ENCODE assay signal across 10 mouse cellular contexts in the genomic region with DNA sequence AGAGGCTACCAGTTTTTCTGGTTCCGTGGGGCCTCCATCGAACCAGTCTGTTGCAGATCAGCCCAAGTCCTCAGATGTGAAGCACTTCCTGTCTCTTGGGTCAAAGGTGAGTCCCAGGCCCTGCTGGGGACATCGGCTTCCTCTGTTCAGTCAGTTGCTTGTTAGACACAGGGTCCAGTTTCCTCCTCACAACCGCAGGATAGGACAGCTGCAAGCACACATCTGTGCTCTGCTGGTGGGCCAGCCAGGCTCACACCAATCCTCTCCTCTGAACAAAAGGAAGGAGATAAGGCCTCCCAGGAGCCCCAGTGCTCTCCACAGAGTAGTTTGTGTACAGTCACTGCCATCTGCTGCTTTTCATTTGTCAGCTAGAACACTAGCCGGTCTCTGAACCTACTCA. TPM values are rescaled to one million over a fixed set of nuclear protein-coding genes. Genes with fewer than 3 reads are reported as not detected.
A peak's percentile ranks its signal among the peaks of the same experiment; 100 is the strongest.
DNase-seq lines count a peak whose midpoint lies in the region; ATAC-seq and TF ChIP-seq lines count a peak whose summit lies in the region.
"Had no signal": no experiment of that assay in that cellular context is flagged by ENCODE, and none has a peak within 500 bp of the region (broad histone marks: within the 10 kb centered on the region; RNA-seq: fewer than 3 reads in every experiment).

No protein-coding gene starts in this region.

- WGBS in heart, postnatal 0 days: 41% methylated on average over 5 of the region's 5 CpGs
- WGBS in heart, embryonic 12.5 days: 33% methylated on average over 5 of the region's 5 CpGs
- 56% methylated on average over 5 of the region's 5 CpGs for WGBS in limb, embryonic 13.5 days
- WGBS in forebrain, embryonic 13.5 days: 72% methylated on average over 5 of the region's 5 CpGs

- no peaks in the 10 kb centered on the region for H3K27me3 ChIP-seq in heart, postnatal 0 days (ENCODE audit: control insufficient read depth, insufficient read depth, low read length)
- H3K27me3 ChIP-seq in heart, embryonic 12.5 days (replicated peaks): no peaks in the 10 kb centered on the region
- H3K27me3 ChIP-seq in limb, embryonic 13.5 days: no peaks in the 10 kb centered on the region
- H3K27me3 ChIP-seq in forebrain, embryonic 13.5 days: no peaks in the 10 kb centered on the region
- H3K27me3 ChIP-seq: limb, embryonic 15.5 days had no signal

- H3K27ac ChIP-seq in heart, postnatal 0 days (ENCODE audit: low read depth): no peak overlapping the region; the same call in 1 of the 2 replicates
- H3K27ac ChIP-seq in heart, embryonic 12.5 days (ENCODE audit: poor library complexity, severe bottlenecking): no peak overlapping the region
- H3K27ac ChIP-seq in limb, embryonic 13.5 days: no peak overlapping the region
- no peak overlapping the region for H3K27ac ChIP-seq in forebrain, embryonic 13.5 days
- H3K27ac ChIP-seq: kidney, postnatal 0 days; limb, embryonic 15.5 days had no signal

- 0 out of 2 replicates have a peak, but pooled peaks have one; percentile 20 for ATAC-seq in heart, postnatal 0 days (ENCODE audit: insufficient read depth, low read depth)
- no peak for ATAC-seq in heart, embryonic 12.5 days (ENCODE audit: insufficient number of reproducible peaks, low FRiP score)
- ATAC-seq in limb, embryonic 13.5 days (ENCODE audit: low FRiP score, low read depth): 0 out of 2 replicates have a peak, but pooled peaks have one; percentile 44
- no peak for ATAC-seq in forebrain, embryonic 13.5 days

- TF ChIP-seq CTCF in heart, postnatal 0 days (IDR thresholded peaks at IDR 0.05; ENCODE audit: low read depth): no peak

- H3K4me3 ChIP-seq in heart, postnatal 0 days (ENCODE audit: low read depth, low read length): no peak overlapping the region
- H3K4me3 ChIP-seq in heart, embryonic 12.5 days: no peak overlapping the region
- H3K4me3 ChIP-seq in limb, embryonic 13.5 days: no peak overlapping the region
- no peak overlapping the region for H3K4me3 ChIP-seq in forebrain, embryonic 13.5 days
- H3K4me3 ChIP-seq: limb, embryonic 15.5 days had no signal

- no peak overlapping the region for H3K4me2 ChIP-seq in heart, postnatal 0 days (ENCODE audit: low read depth, low read length)
- no peak overlapping the region for H3K4me2 ChIP-seq in heart, embryonic 12.5 days
- H3K4me2 ChIP-seq in limb, embryonic 13.5 days (replicated peaks): no peak overlapping the region
- H3K4me2 ChIP-seq in forebrain, embryonic 13.5 days: no peak overlapping the region
- H3K4me2 ChIP-seq: limb, embryonic 15.5 days had no signal

- H3K36me3 ChIP-seq in heart, postnatal 0 days (replicated peaks; ENCODE audit: control insufficient read depth, insufficient read depth, low read length): no peaks in the 10 kb centered on the region
- H3K36me3 ChIP-seq in heart, embryonic 12.5 days: no peaks in the 10 kb centered on the region
- no peaks in the 10 kb centered on the region for H3K36me3 ChIP-seq in limb, embryonic 13.5 days
- H3K36me3 ChIP-seq in forebrain, embryonic 13.5 days (ENCODE audit: poor library complexity, severe bottlenecking): no peaks in the 10 kb centered on the region
- H3K36me3 ChIP-seq: limb, embryonic 15.5 days had no signal

- no peaks in the 10 kb centered on the region for H3K9me3 ChIP-seq in heart, postnatal 0 days (replicated peaks; ENCODE audit: control insufficient read depth, low read length)
- H3K9me3 ChIP-seq in heart, embryonic 12.5 days (replicated peaks): no peaks in the 10 kb centered on the region
- H3K9me3 ChIP-seq in limb, embryonic 13.5 days: no peaks in the 10 kb centered on the region
- H3K9me3 ChIP-seq in forebrain, embryonic 13.5 days (replicated peaks): no peaks in the 10 kb centered on the region
- H3K9me3 ChIP-seq: limb, embryonic 15.5 days had no signal

- peaks cover 14% of the 10 kb centered on the region for H3K4me1 ChIP-seq in heart, postnatal 0 days (ENCODE audit: control insufficient read depth, insufficient read depth)
- H3K4me1 ChIP-seq in heart, embryonic 12.5 days (replicated peaks): peaks cover 16% of the 10 kb centered on the region
- H3K4me1 ChIP-seq in limb, embryonic 13.5 days: no peaks in the 10 kb centered on the region
- H3K4me1 ChIP-seq in forebrain, embryonic 13.5 days: 0 out of 2 replicates have a peak, but pooled peaks cover 5% of the 10 kb centered on the region

- no peak for TF ChIP-seq EP300 in heart, postnatal 0 days (IDR thresholded peaks at IDR 0.05; ENCODE audit: low read depth)

- DNase-seq in heart, postnatal 0 days (ENCODE audit: low spot score): no peak
- DNase-seq in T-cell, adult 2 months (ENCODE audit: low spot score): peak; percentile 27
- DNase-seq in spleen, postnatal 36 days (ENCODE audit: low spot score in 2 of 2): peak; percentile 42 to 48
- DNase-seq in frontal cortex, postnatal 10 days (ENCODE audit: low spot score in 2 of 2): no peak
- no peak for DNase-seq in c-Kit-positive CD71-positive TER-119-positive erythroid progenitor cells, embryonic 14.5 days (ENCODE audit: low spot score)

- no peak overlapping the region for H3K9ac ChIP-seq in heart, postnatal 0 days (replicated peaks; ENCODE audit: low read depth, low read length)
- H3K9ac ChIP-seq in heart, embryonic 12.5 days: no peak overlapping the region
- no peak overlapping the region for H3K9ac ChIP-seq in limb, embryonic 13.5 days
- H3K9ac ChIP-seq in forebrain, embryonic 13.5 days: no peak overlapping the region
- H3K9ac ChIP-seq: limb, embryonic 15.5 days had no signal

RNA-seq across cellular contexts. Expression of gene 2610301B20Rik, which starts 44.8 kb away (rescaled TPM):
- 13.3 and 14.0 TPM in 2 replicates for total RNA-seq in heart, postnatal 0 days (2014; rRNA removed; ENCODE audit: low replicate concordance)
- polyA plus RNA-seq in heart, postnatal 0 days (2015; fragmentation: Nextera tagmentation; extraction: Ambion mirVana): 16.9 and 17.4 TPM in 2 replicates
- 23.5 and 24.0 TPM in 2 replicates for polyA plus RNA-seq in heart, embryonic 12.5 days (2016; fragmentation: Nextera tagmentation; extraction: Ambion mirVana)
- polyA plus RNA-seq in limb, embryonic 13.5 days (2015; fragmentation: Nextera tagmentation; extraction: Ambion mirVana): 34.0 and 35.5 TPM in 2 replicates
- polyA plus RNA-seq in forebrain, embryonic 13.5 days (2015; fragmentation: Nextera tagmentation; extraction: Ambion mirVana): 40.4 and 47.1 TPM in 2 replicates

Comparison
In these comparisons a context has a peak if more than half of its experiments do, and no peak if none do; other contexts are left out.
1. ATAC-seq: peak in heart, postnatal 0 days (single experiment) and limb, embryonic 13.5 days (single experiment); none in heart, embryonic 12.5 days (single experiment) and forebrain, embryonic 13.5 days (single experiment).
2. DNase-seq: peak in T-cell, adult 2 months (single experiment) and spleen, postnatal 36 days (2 of 2); none in heart, postnatal 0 days (single experiment), frontal cortex, postnatal 10 days (0 of 2) and c-Kit-positive CD71-positive TER-119-positive erythroid progenitor cells, embryonic 14.5 days (single experiment).